Mouse (Mus musculus) forebrain, embryonic 13.5 days (tissue): ENCODE results near the gene B3gat2. TPM values are rescaled to one million over a fixed set of nuclear protein-coding genes. Genes with fewer than 3 reads are reported as not detected.

Experiments used
- ATAC-seq: fragments of 200-750 bp; cut with Nextera tagmentation; 2 replicates; pipeline ENCODE4 v1.8.0; 2017
- H3K27ac ChIP-seq: fragments of 300-500 bp; sonication (generic); 2 replicates; pipeline ENCODE4 v1.5.1; 2015; ENCODE audit warnings: inconsistent platforms, mild to moderate bottlenecking, moderate library complexity
- H3K27me3 ChIP-seq: fragments of 300-500 bp; sonication (generic); 2 replicates; pipeline ENCODE4 v1.6.1; 2015; ENCODE audit warnings: mild to moderate bottlenecking, inconsistent platforms
- H3K36me3 ChIP-seq: fragments of 300-500 bp; sonication (generic); 2 replicates; pipeline ENCODE4 v1.6.1; 2015; ENCODE audit warnings: mild to moderate bottlenecking, inconsistent platforms; ENCODE audit not compliant: poor library complexity, severe bottlenecking
- H3K4me1 ChIP-seq: fragments of 300-500 bp; sonication (generic); 2 replicates; pipeline ENCODE4 v1.6.1; 2015; ENCODE audit warnings: inconsistent platforms
- H3K4me2 ChIP-seq: fragments of 300-500 bp; sonication (generic); 2 replicates; pipeline ENCODE4 v1.6.1; 2015; ENCODE audit warnings: inconsistent platforms, mild to moderate bottlenecking, moderate library complexity
- H3K4me3 ChIP-seq: fragments of 300-500 bp; sonication (generic); 2 replicates; pipeline ENCODE4 v1.5.1; 2015; ENCODE audit warnings: mild to moderate bottlenecking, inconsistent platforms
- H3K9ac ChIP-seq: fragments of 300-500 bp; sonication (generic); 2 replicates; pipeline ENCODE4 v1.6.1; 2015; ENCODE audit warnings: mild to moderate bottlenecking, inconsistent platforms
- H3K9me3 ChIP-seq: fragments of 300-500 bp; sonication (generic); replicated peaks from 2 replicates; pipeline ENCODE4 v1.6.1; 2016; ENCODE audit warnings: inconsistent platforms
- WGBS: fragments of 180-500 bp; shearing (Covaris S2); methylation state at CpG from one replicate; pipeline ENCODE4 v1.1.7; 2015; 5-methylcytosine and 5-hydroxymethylcytosine counted together
- polyA plus RNA-seq: library from polyadenylated mRNA; unstranded; fragments of >200 nt; fragmentation: Nextera tagmentation; extraction: Ambion mirVana; gene quantifications from 2 replicates; pipeline ENCODE4 v1.2.1, GENCODE M21; 2015

The B3gat2 gene
- polyA plus RNA-seq, 1 experiment from 2014 or later, result 7.1 TPM

- H3K36me3 ChIP-seq, result no peaks in the 10 kb centered on the region
- 1% methylated on average over 65 of the region's 65 CpGs for WGBS
- peak overlapping the region; percentile 21; the same call in 1 of the 2 replicates for H3K27ac ChIP-seq
- peak overlapping the region; percentile 85 for H3K4me2 ChIP-seq
- peak overlapping the region; percentile 60 for H3K4me3 ChIP-seq
- peaks cover 39% of the 10 kb centered on the region for H3K4me1 ChIP-seq
- peak overlapping the region; percentile 66 for H3K9ac ChIP-seq
- H3K9me3 ChIP-seq, result no peaks in the 10 kb centered on the region
- H3K27me3 ChIP-seq, result peaks cover 24% of the 10 kb centered on the region
- peak; percentile 94 for ATAC-seq
These were observed 1.5 kb downstream of the B3gat2 start for GRCm38 (mm10) chr1:23762782-23763630.

- Histone ChIP-seq H3K9me3 (no peaks in the 10 kb centered on the region), H3K36me3 (no peaks in the 10 kb centered on the region), H3K4me3 (peak overlapping the region; percentile 60), H3K27me3 (peaks cover 24% of the 10 kb centered on the region), H3K4me1 (peaks cover 39% of the 10 kb centered on the region), H3K4me2 (peak overlapping the region; percentile 85), H3K27ac (no peak overlapping the region), H3K9ac (peak overlapping the region; percentile 66; the same call in 1 of the 2 replicates)
- WGBS, result 2% methylated on average over 6 of the region's 7 CpGs
- ATAC-seq, result no peak
These were observed 2.2 kb downstream of the B3gat2 start for GRCm38 (mm10) chr1:23763726-23764125.

GRCm38 (mm10) chr1:23764710-23765109 lies 3.2 kb downstream of the B3gat2 start:
- WGBS, result 20% methylated on average over 4 of the region's 4 CpGs
- H3K4me2 ChIP-seq, result peak overlapping the region; percentile 16; the same call in 1 of the 2 replicates
- no peaks in the 10 kb centered on the region for H3K9me3 ChIP-seq
- H3K27me3 ChIP-seq, result peaks cover 19% of the 10 kb centered on the region
- ATAC-seq, result no peak
- H3K27ac ChIP-seq, result no peak overlapping the region
- no peak overlapping the region for H3K4me3 ChIP-seq
- H3K4me1 ChIP-seq, result peaks cover 39% of the 10 kb centered on the region
- no peaks in the 10 kb centered on the region for H3K36me3 ChIP-seq
- no peak overlapping the region for H3K9ac ChIP-seq

GRCm38 (mm10) chr1:23773039-23773438 lies 11.5 kb downstream of the B3gat2 start:
- H3K27me3 ChIP-seq, result no peaks in the 10 kb centered on the region
- no peak for ATAC-seq
- H3K4me2 ChIP-seq, result no peak overlapping the region
- no peak overlapping the region for H3K9ac ChIP-seq
- no peaks in the 10 kb centered on the region for H3K4me1 ChIP-seq
- no peaks in the 10 kb centered on the region for H3K36me3 ChIP-seq
- no peaks in the 10 kb centered on the region for H3K9me3 ChIP-seq
- no peak overlapping the region for H3K4me3 ChIP-seq
- no peak overlapping the region for H3K27ac ChIP-seq
- 56% methylated on average over 3 of the region's 3 CpGs for WGBS

GRCm38 (mm10) chr1:23792737-23793533 lies 31.4 kb downstream of the B3gat2 start:
- 55% methylated on average over 11 of the region's 11 CpGs for WGBS
- Histone ChIP-seq H3K27me3 (no peaks in the 10 kb centered on the region), H3K36me3 (no peaks in the 10 kb centered on the region), H3K4me3 (no peak overlapping the region), H3K27ac (no peak overlapping the region), H3K9me3 (no peaks in the 10 kb centered on the region), H3K4me2 (no peak overlapping the region), H3K9ac (no peak overlapping the region), H3K4me1 (no peaks in the 10 kb centered on the region)
- peak; percentile 92 for ATAC-seq

- Histone ChIP-seq H3K9me3 (no peaks in the 10 kb centered on the region), H3K4me3 (no peak overlapping the region), H3K36me3 (no peaks in the 10 kb centered on the region), H3K9ac (no peak overlapping the region), H3K4me2 (no peak overlapping the region), H3K4me1 (no peaks in the 10 kb centered on the region), H3K27me3 (no peaks in the 10 kb centered on the region), H3K27ac (no peak overlapping the region)
- WGBS, result 90% methylated on average over 9 of the region's 9 CpGs
- ATAC-seq, result no peak
These were observed 36.8 kb downstream of the B3gat2 start for GRCm38 (mm10) chr1:23798306-23798705.

- Histone ChIP-seq H3K27ac (no peak overlapping the region), H3K4me3 (no peak overlapping the region), H3K9me3 (no peaks in the 10 kb centered on the region), H3K9ac (no peak overlapping the region), H3K4me2 (no peak overlapping the region), H3K36me3 (no peaks in the 10 kb centered on the region), H3K4me1 (no peaks in the 10 kb centered on the region), H3K27me3 (no peaks in the 10 kb centered on the region)
- ATAC-seq, result no peak
- 65% methylated on average over 5 of the region's 5 CpGs for WGBS
These were observed 60.1 kb downstream of the B3gat2 start for GRCm38 (mm10) chr1:23821615-23822014.

GRCm38 (mm10) chr1:23826887-23827758 lies 65.6 kb downstream of the B3gat2 start:
- Histone ChIP-seq H3K27ac (no peak overlapping the region), H3K9ac (no peak overlapping the region), H3K36me3 (no peaks in the 10 kb centered on the region), H3K4me2 (no peak overlapping the region), H3K9me3 (no peaks in the 10 kb centered on the region), H3K27me3 (no peaks in the 10 kb centered on the region), H3K4me1 (no peaks in the 10 kb centered on the region), H3K4me3 (no peak overlapping the region)
- WGBS, result 46% methylated on average over 13 of the region's 13 CpGs
- peak; percentile 68; the same call in 1 of the 2 replicates for ATAC-seq

- Histone ChIP-seq H3K27me3 (no peaks in the 10 kb centered on the region), H3K36me3 (no peaks in the 10 kb centered on the region), H3K9me3 (no peaks in the 10 kb centered on the region), H3K9ac (no peak overlapping the region), H3K27ac (0 out of 2 replicates have a peak overlapping the region, but pooled peaks have one; percentile 45), H3K4me1 (peaks cover 11% of the 10 kb centered on the region), H3K4me3 (no peak overlapping the region), H3K4me2 (no peak overlapping the region)
- 80% methylated on average over 7 of the region's 7 CpGs for WGBS
- ATAC-seq, result no peak
These were observed 72.7 kb downstream of the B3gat2 start for GRCm38 (mm10) chr1:23834246-23834645.

GRCm38 (mm10) chr1:23834819-23835218 lies 73.3 kb downstream of the B3gat2 start:
- no peaks in the 10 kb centered on the region for H3K27me3 ChIP-seq
- H3K4me2 ChIP-seq, result no peak overlapping the region
- no peaks in the 10 kb centered on the region for H3K36me3 ChIP-seq
- ATAC-seq, result peak; percentile 66
- peaks cover 11% of the 10 kb centered on the region for H3K4me1 ChIP-seq
- peak overlapping the region; percentile 45; the same call in 1 of the 2 replicates for H3K27ac ChIP-seq
- H3K9me3 ChIP-seq, result no peaks in the 10 kb centered on the region
- no peak overlapping the region for H3K9ac ChIP-seq
- H3K4me3 ChIP-seq, result no peak overlapping the region
- 46% methylated on average over 9 of the region's 9 CpGs for WGBS

- 91% methylated on average over 4 of the region's 4 CpGs for WGBS
- ATAC-seq, result no peak
These were observed 75.1 kb downstream of the B3gat2 start for GRCm38 (mm10) chr1:23836630-23837029.

More at GRCm38 (mm10) chr1:23836630-23837029, 75.1 kb downstream of the B3gat2 start:
- Histone ChIP-seq H3K27ac (no peak overlapping the region), H3K27me3 (no peaks in the 10 kb centered on the region), H3K4me1 (peaks cover 11% of the 10 kb centered on the region), H3K9ac (no peak overlapping the region), H3K9me3 (no peaks in the 10 kb centered on the region), H3K4me3 (no peak overlapping the region), H3K4me2 (no peak overlapping the region), H3K36me3 (peaks cover 3% of the 10 kb centered on the region; the same call in 1 of the 2 replicates)
